Mouse (Mus musculus) activated CD4-positive, CD25-positive, alpha-beta regulatory T cell, adult 4 months (primary cell): ENCODE measurements at regions not wholly inside any gene's neighbourhood (a gene's known extent, or its start where the extent isn't known, plus 50 kb on each side); places are given as distances from the start of the nearest gene placed in this dataset.

Experiments
- ATAC-seq: one replicate; pipeline ENCODE4 v1.8.0; 2017

DNA sequence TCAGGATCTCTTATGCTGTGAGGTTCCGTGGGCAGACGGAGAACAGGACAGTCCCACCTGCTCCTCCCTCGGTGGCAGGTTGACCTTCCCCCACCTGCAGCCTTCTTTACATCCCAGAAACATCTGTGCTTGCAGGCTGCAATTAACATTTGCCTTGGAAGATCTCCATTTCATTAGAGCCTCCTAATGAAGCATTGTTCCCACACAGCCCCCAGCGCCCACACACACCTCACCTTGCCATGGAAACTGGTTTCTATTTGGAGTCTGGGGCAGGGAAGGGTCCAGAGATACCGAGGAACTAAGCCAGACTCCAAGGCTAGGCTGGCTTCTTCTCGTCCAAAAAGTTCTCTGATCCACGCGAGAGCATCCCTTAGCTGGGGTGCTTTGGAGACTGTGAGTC is 56.6 kb upstream of the Rpl38 start:
- no peak for ATAC-seq

GRCm38 (mm10) chr11:114608009-114608408 is 60.3 kb upstream of the Rpl38 start:
- no peak for ATAC-seq

GRCm38 (mm10) chr11:114603108-114603507 is 65.2 kb upstream of the Rpl38 start:
- ATAC-seq, result no peak

GRCm38 (mm10) chr11:114597225-114597624 is 71.1 kb upstream of the Rpl38 start:
- ATAC-seq, result no peak

DNA sequence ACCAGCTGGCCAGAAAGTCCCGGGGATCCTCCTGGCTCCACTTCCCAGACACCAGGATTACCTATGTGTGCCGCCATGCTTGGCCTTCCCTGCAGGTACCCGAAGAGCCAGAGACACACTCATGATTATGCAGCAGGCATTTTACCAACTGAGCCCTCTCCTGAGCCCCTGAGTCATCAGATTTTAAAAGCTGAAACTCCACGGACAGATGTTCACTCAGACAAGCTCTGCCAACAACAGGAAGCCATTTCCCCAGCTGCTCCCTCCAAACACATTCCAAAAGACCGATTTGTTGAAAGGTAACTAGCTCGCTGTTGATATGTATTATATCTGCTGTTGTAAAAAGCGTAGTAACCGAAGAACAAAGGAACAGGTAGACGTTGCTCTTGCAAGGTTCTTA is 75.4 kb upstream of the Rpl38 start:
- no peak for ATAC-seq

- ATAC-seq, result no peak
Observed at GRCm38 (mm10) chr11:114588554-114588953, 79.8 kb upstream of the Rpl38 start.

- no peak for ATAC-seq
Observed at GRCm38 (mm10) chr11:114587986-114588385, 80.3 kb upstream of the Rpl38 start.

- no peak for ATAC-seq
Observed at GRCm38 (mm10) chr11:114586400-114586799, 81.9 kb upstream of the Rpl38 start.

- no peak for ATAC-seq
Observed at GRCm38 (mm10) chr11:114584804-114585203, 83.5 kb upstream of the Rpl38 start.

GRCm38 (mm10) chr11:114584146-114584545 is 84.2 kb upstream of the Rpl38 start:
- ATAC-seq, result no peak

DNA sequence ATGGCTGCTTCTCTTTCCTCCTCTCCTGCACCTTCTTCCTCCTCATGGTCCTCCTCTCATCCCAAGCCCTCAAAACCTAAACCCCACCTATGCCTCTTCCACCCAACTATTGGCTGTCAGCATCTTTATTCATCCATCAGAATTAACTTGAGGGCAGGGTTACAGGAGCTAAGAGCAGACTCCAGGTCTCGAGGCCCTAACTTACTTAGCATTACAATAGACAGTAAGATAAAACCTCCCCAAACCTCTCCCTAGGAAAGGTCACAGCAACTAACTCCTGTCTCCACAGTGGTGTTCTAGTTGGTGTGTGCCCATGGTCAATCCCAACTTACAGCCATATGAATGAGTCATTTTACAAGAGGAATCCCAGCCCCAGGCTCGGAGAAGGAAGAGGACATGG is 88.3 kb upstream of the Rpl38 start:
- ATAC-seq, result no peak

- no peak for ATAC-seq
Observed at GRCm38 (mm10) chr11:114578551-114578950, 89.8 kb upstream of the Rpl38 start.

DNA sequence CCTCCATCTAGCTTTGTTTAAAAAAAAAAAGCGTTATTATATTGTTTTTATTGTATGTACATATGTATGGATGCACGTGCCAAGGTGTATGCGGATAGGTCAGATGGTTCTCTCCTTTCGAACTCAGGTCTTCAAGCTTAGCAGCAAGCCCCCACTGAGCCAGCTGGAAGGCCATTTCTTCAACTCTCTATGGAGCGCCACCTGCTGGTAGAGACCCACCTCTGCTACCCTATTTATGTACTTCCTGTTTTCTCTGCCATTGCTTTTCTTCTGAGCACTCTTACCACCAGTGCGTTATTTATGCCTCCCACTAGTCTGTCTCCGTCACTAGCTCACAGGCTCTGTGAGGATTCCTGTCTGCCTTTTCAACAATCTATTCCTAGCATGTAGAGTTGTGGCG is 91.5 kb upstream of the Rpl38 start:
- no peak for ATAC-seq

- no peak for ATAC-seq
Observed at GRCm38 (mm10) chr11:114571144-114571869, 97.0 kb upstream of the Rpl38 start.

DNA sequence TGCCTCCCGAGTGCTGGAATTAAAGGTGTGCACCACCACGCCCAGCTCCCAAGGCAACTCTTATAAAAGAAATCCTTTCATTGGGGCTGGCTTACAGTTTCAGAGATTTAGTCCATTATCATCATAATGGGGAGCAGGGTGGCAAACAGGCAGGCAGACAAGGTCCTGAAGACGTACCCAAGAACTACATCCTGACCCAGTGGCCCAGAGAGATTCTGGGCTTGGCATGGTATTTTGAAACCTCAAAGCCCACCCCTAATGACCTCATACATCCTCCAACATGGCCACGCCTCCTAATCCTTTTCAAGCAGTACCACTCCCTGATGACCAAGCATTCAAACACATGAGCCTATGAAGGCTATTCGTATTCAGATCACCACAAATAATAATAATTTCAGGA is 98.2 kb upstream of the Rpl38 start:
- ATAC-seq, result no peak

DNA sequence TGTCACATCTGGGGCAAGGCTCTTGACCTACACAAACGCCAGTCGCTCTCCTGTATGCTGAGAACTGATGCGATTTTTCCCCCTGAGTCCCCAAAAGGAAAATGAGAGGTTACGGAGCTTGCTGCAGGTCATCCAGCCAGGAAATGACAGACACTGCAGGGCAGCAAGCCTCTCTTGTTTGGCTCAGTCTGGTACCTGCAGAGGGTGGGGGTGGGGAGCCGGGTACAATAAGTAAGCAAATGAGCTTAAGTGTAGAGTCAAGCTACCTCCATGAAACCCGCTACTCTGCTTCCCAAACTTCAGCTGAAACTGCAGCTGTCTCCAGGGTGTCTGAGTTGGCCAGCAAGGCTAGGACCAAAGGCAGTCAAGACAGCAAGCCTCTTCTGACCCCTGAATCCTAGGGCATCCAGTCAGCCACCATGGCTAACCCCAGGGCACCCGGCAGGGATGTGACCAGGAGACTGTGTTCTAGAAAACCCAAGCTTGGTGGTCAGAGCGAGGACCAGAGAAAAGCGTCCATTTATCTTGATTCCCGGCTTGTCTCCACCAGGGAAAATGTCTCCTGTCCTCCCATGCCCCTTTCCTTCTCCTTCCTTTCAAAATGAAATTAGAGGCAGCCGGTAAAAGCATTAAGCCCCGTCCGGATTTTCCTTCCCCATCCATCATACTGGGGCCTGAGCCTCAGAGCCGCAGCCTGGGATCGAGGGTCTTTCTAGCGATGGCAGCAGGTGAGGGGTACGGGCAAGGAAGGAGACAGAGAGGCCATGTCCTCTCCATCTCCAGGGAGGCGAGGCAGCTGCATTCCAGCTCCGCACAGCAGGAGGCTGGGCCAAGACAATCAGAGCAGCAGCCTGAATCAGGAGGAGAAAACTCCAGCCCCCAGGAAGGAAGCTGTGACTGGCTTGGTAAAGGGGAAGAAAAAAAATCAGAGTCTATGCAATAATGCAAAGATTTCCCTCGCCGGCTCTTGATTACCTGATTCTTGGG is 100.2 kb upstream of the Rpl38 start:
- ATAC-seq, result no peak

DNA sequence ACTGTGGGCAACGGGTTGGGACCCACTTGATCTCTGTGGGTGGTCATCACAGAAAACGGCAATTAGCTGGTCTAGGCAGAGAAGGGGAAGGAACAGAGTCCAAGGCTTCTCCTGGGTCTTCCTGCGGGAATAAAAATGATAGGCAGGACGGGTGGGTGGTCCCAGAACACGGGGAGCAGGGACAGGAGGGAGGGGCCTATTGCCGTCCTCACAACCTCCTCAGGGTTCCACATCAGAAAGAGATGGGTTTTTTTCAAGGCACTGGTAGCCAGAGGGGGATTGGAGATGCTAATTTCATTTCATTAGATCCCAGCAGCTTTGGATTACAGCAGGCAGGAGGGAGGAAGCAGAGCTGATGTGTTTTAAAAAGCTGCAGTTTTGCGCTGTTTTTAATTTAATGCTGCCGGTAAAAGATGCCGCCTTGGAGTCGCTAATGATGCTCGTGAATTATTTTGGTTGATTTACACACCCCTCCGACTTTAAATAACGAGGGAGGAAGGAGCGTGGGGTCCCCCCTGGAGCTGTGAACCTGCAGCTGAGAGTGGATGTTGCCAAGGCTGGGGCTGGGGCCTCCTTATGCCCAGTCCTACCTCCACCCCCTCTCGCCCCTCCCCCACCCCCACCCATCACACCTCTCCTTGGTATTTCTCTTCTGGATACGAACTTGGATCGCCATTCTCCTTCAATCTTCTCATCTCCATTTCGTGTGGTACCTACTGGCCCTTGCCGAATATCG is 101.1 kb upstream of the Rpl38 start:
- no peak for ATAC-seq

DNA sequence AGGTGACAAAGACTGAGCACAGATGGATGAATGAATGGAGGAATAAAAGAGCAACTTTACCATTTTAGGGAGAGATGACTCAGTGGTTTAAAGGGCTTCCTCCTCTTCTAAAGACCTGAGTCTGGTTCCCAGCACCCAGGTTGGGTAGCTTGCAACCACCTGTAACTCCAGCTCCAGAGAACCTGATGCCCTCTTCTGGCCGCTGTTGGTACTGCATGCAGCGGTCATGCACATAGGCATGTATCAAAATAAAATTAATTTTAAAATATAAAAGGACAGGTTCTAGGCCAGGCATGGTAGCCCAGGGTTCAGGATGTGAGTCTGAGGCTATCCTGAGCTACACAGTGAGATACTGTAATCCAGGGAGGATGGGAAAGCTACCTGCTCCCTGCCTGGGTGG is 103.4 kb upstream of the Rpl38 start:
- ATAC-seq, result no peak

DNA sequence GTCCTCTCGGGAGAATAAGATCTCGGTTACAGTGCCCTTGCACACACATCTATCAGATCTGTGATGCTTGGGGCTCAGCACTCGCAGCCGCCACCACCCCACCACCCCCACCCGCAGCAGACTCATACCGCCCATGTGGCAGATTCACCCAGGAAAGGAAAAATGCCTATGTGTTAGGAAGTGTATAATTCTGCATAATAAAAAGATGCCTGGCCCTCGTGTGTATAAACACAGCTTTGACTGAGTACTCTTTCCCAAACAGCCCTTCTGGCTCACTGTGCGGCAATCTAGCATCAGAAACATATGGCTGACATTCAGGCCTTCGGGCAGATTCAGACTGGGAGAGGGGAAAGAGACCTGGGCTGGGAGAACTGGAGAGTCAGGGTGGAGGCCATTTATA is 105.2 kb upstream of the Rpl38 start:
- ATAC-seq, result no peak

- ATAC-seq, result no peak
Observed at GRCm38 (mm10) chr11:114554576-114554975, 113.7 kb upstream of the Rpl38 start.

DNA sequence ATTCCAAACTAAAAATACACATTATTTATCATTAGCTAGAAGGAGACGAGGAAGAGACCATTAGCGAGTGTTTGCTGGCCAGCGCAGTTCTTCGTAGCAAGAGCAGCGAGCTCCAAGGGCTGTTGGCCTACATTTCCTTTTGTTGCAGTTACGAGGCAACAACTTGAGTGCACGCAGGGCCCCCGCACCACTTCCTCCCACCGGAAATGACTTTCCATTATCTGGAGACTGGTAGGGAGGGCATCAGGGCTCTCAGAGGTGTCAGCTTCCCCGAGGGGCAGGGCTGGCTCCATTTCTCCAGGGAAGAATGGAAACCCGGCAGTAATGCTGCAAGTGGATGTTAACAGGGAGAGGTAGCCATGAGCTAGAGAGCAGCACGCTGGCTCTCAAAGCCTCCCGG is 114.3 kb upstream of the Rpl38 start:
- ATAC-seq, result peak; percentile 32

DNA sequence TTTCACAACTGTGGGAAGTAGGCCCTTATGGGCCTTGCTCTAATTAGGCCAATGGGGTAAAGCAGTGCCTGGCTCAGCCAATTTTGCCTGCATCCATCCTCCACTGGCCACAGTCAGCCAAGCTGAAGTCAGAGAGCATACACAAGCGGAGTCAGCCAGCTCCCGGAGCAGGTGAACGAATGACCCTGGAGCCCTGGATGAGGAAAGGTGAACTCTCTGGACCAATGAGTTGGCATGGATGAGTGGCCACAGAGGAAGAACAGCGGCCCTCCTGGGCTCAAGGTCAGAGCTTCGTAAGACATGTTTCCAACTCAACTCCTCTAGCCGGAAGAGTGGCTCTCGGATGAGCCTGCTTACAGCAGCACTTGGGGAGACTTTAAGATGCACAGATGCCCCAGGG is 116.1 kb upstream of the Rpl38 start:
- ATAC-seq, result no peak

DNA sequence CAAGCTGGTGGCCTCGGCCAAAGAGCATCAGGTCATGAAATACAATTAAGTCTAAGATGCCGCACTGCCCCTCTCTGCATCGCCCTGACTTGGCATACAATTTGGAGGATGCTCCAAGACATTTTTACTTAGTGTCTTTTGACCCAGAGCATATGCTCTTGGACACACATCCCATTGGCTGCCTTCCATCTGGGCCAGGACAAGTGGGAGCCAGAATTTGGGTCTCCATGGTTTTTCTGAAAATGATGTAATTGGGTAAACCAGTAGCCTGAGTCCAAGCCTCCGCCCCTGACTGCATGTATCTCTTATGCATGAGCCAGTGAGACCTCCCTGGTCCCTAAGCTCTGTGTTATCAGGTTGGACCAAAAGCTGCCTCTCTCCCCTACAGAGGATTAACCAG is 117.1 kb upstream of the Rpl38 start:
- ATAC-seq, result no peak
